Mouse (Mus musculus) ES-E14 (cell line): ENCODE data around the gene Pls1.

Experiments
- CHD2 ChIP-seq: IDR thresholded peaks from 2 replicates; pipeline ENCODE4 v1.6.1; 2014; ENCODE audit warnings: mild to moderate bottlenecking, low read depth, low read length, inconsistent platforms
- HCFC1 ChIP-seq: IDR thresholded peaks from 2 replicates; pipeline ENCODE4 v1.6.1; 2012; ENCODE audit warnings: low read length, inconsistent platforms, borderline replicate concordance; ENCODE audit not compliant: insufficient read depth
- ZC3H11A ChIP-seq: IDR thresholded peaks from 2 replicates; pipeline ENCODE4 v1.6.1; 2012; ENCODE audit warnings: low read depth, mild to moderate bottlenecking, inconsistent platforms, low read length, borderline replicate concordance
- ZNF384 ChIP-seq: IDR thresholded peaks from 2 replicates; pipeline ENCODE4 v1.6.1; 2012; ENCODE audit warnings: low read depth, low read length, inconsistent platforms

GRCm38 (mm10) chr9:95839424-95839823 lies 5.7 kb downstream of the Pls1 start:
- TF ChIP-seq ZNF384: no peak
- TF ChIP-seq ZC3H11A: no peak
- no peak for TF ChIP-seq CHD2
- TF ChIP-seq HCFC1: no peak
